Mouse (Mus musculus) MEL (cell line): ENCODE data around the gene Drc7. TPM values are rescaled to one million over a fixed set of nuclear protein-coding genes. Genes with fewer than 3 reads are reported as not detected.

Experiments
- DNase-seq: peaks from one replicate; pipeline ENCODE4 v3.0.0; 2011; ENCODE audit warnings: low read depth, low spot score
- H3K27ac ChIP-seq: 2 replicates; pipeline ENCODE4 v1.5.1; 2012; ENCODE audit warnings: low read depth, mild to moderate bottlenecking, control low read depth, low read length, moderate library complexity; ENCODE audit not compliant: control insufficient read depth
- H3K27me3 ChIP-seq, 2 experiments: fragments of 150-350 bp in 1 of 2; sonication (generic) in 1 of 2; 2 replicates each; pipeline ENCODE4 v1.6.1; 2012; ENCODE audit warnings: low read length in 2 of 2, mild to moderate bottlenecking in 2 of 2, improper control_type of control experiment in 1 of 2, moderate library complexity in 1 of 2; ENCODE audit not compliant: insufficient read depth in 2 of 2, control insufficient read depth in 1 of 2
- H3K36me3 ChIP-seq, 2 experiments: 2 replicates each; pipeline ENCODE4 v1.6.1; 2012 to 2014; ENCODE audit warnings: low read length in 2 of 2, improper control_type of control experiment in 1 of 2, inconsistent platforms in 1 of 2, mild to moderate bottlenecking in 1 of 2; ENCODE audit not compliant: insufficient read depth in 2 of 2, control insufficient read depth in 1 of 2
- H3K4me1 ChIP-seq, 2 experiments: fragments of 150-350 bp in 1 of 2; sonication (generic) in 1 of 2; 2 replicates each; pipeline ENCODE4 v1.6.1; 2012; ENCODE audit warnings: low read length in 2 of 2, improper control_type of control experiment in 1 of 2, mild to moderate bottlenecking in 1 of 2; ENCODE audit not compliant: insufficient read depth in 2 of 2, control insufficient read depth in 1 of 2
- H3K4me3 ChIP-seq, 2 experiments: fragments of 150-350 bp in 1 of 2; sonication (generic) in 1 of 2; 2 replicates each; pipeline ENCODE4 v1.5.1; 2012; ENCODE audit warnings: low read depth in 2 of 2, low read length in 2 of 2, mild to moderate bottlenecking in 2 of 2, moderate library complexity in 2 of 2, control low read depth in 1 of 2, improper control_type of control experiment in 1 of 2; ENCODE audit not compliant: control insufficient read depth in 1 of 2, insufficient read depth in 1 of 2
- H3K79me2 ChIP-seq: 2 replicates; pipeline ENCODE4 v1.6.1; 2012; ENCODE audit warnings: mild to moderate bottlenecking, low read length, moderate library complexity; ENCODE audit not compliant: control insufficient read depth, poor library complexity, insufficient read depth
- H3K9ac ChIP-seq: 2 replicates; pipeline ENCODE4 v1.6.1; 2012; ENCODE audit warnings: low read depth, mild to moderate bottlenecking, control low read depth, low read length, moderate library complexity; ENCODE audit not compliant: control insufficient read depth, poor library complexity, severe bottlenecking
- H3K9me3 ChIP-seq: fragments of 150-350 bp; sonication (generic); replicated peaks from 2 replicates; pipeline ENCODE4 v1.6.1; 2012; ENCODE audit warnings: mild to moderate bottlenecking, low read length, improper control_type of control experiment, moderate library complexity; ENCODE audit not compliant: insufficient read depth
- BHLHE40 ChIP-seq: IDR thresholded peaks from 2 replicates; pipeline ENCODE4 v1.6.1; 2012; ENCODE audit warnings: low read depth, mild to moderate bottlenecking, inconsistent platforms, low read length, improper control_type of control experiment, borderline replicate concordance
- CHD1 ChIP-seq: IDR thresholded peaks from 2 replicates; pipeline ENCODE4 v1.6.1; 2012; ENCODE audit warnings: low read depth, mild to moderate bottlenecking, inconsistent platforms, low read length, improper control_type of control experiment
- E2F4 ChIP-seq: IDR thresholded peaks from 2 replicates; pipeline ENCODE4 v1.6.1; 2011; ENCODE audit warnings: low read depth, low read length, improper control_type of control experiment, borderline replicate concordance
- GABPA ChIP-seq: IDR thresholded peaks from 2 replicates; pipeline ENCODE4 v1.6.1; 2012; ENCODE audit warnings: low read depth, mild to moderate bottlenecking, inconsistent platforms, low read length, improper control_type of control experiment, moderate library complexity
- JUND ChIP-seq: IDR thresholded peaks from 2 replicates; pipeline ENCODE4 v1.6.1; 2011; ENCODE audit warnings: low read depth, mild to moderate bottlenecking, improper control_type of control experiment, low read length
- KAT2A ChIP-seq: conservative IDR thresholded peaks from 2 replicates; pipeline ENCODE4 v1.6.1; 2012; ENCODE audit warnings: low read depth, low read length, improper control_type of control experiment, inconsistent platforms
- MAFK ChIP-seq: IDR thresholded peaks from 2 replicates; pipeline ENCODE4 v1.6.1; 2011; ENCODE audit warnings: low read depth, mild to moderate bottlenecking, low read length, improper control_type of control experiment, borderline replicate concordance
- MAZ ChIP-seq: IDR thresholded peaks from 2 replicates; pipeline ENCODE4 v1.6.1; 2012; ENCODE audit warnings: low read depth, mild to moderate bottlenecking, inconsistent platforms, low read length, improper control_type of control experiment
- MYB ChIP-seq: IDR thresholded peaks from 2 replicates; pipeline ENCODE4 v1.6.1; 2011; ENCODE audit warnings: mild to moderate bottlenecking, low read depth, low read length, improper control_type of control experiment
- MYC ChIP-seq: IDR thresholded peaks from 2 replicates; pipeline ENCODE4 v1.6.1; 2011; ENCODE audit warnings: low read depth, mild to moderate bottlenecking, low read length, improper control_type of control experiment, moderate library complexity
- NELFE ChIP-seq: IDR thresholded peaks from 2 replicates; pipeline ENCODE4 v1.6.1; 2011; ENCODE audit warnings: low read depth, low read length, improper control_type of control experiment
- RAD21 ChIP-seq: IDR thresholded peaks from 2 replicates; pipeline ENCODE4 v1.6.1; 2011; ENCODE audit warnings: mild to moderate bottlenecking, low read depth, low read length, improper control_type of control experiment
- SMC3 ChIP-seq: IDR thresholded peaks from 2 replicates; pipeline ENCODE4 v1.6.1; 2011; ENCODE audit warnings: low read depth, low read length, improper control_type of control experiment
- TAL1 ChIP-seq: IDR thresholded peaks from 2 replicates; pipeline ENCODE4 v1.6.1; 2012; ENCODE audit warnings: mild to moderate bottlenecking, inconsistent platforms, low read length, moderate library complexity, mixed read lengths
- TBP ChIP-seq: IDR thresholded peaks from 2 replicates; pipeline ENCODE4 v1.8.0; 2011; ENCODE audit warnings: low read depth, low read length, improper control_type of control experiment
- UBTF ChIP-seq: IDR thresholded peaks from 2 replicates; pipeline ENCODE4 v1.6.1; 2012; ENCODE audit warnings: low read depth, mild to moderate bottlenecking, inconsistent platforms, low read length, improper control_type of control experiment, moderate library complexity, borderline replicate concordance; ENCODE audit not compliant: insufficient read depth
- USF2 ChIP-seq, 2 experiments: IDR thresholded peaks; 2 replicates each; pipeline ENCODE4 v1.6.1; 2011 to 2012; ENCODE audit warnings: improper control_type of control experiment in 2 of 2, low read length in 2 of 2, borderline replicate concordance in 1 of 2, inconsistent platforms in 1 of 2, low read depth in 1 of 2, mild to moderate bottlenecking in 1 of 2; ENCODE audit not compliant: insufficient read depth in 1 of 2
- ZC3H11A ChIP-seq: IDR thresholded peaks from 2 replicates; pipeline ENCODE4 v1.6.1; 2012; ENCODE audit warnings: low read depth, mild to moderate bottlenecking, inconsistent platforms, low read length, improper control_type of control experiment
- ZKSCAN1 ChIP-seq: IDR thresholded peaks from 2 replicates; pipeline ENCODE4 v1.6.1; 2012; ENCODE audit warnings: low read depth, mild to moderate bottlenecking, inconsistent platforms, low read length, improper control_type of control experiment, moderate library complexity
- ZMIZ1 ChIP-seq: IDR thresholded peaks from 2 replicates; pipeline ENCODE4 v1.6.1; 2012; ENCODE audit warnings: low read depth, mild to moderate bottlenecking, inconsistent platforms, low read length, improper control_type of control experiment, moderate library complexity
- polyA plus RNA-seq, 2 experiments: library from polyadenylated mRNA; stranded (reverse) in 1 of 2; unstranded in 1 of 2; fragments of >175 nt in 1 of 2; fragments of >200 nt in 1 of 2; gene quantifications; 2 replicates each; pipeline versions ENCODE4 v1.2.1 to v1.2.4; 2012; ENCODE audit warnings: low replicate concordance in 2 of 2, low read depth in 1 of 2; ENCODE audit not compliant: insufficient read length in 2 of 2, insufficient read depth in 1 of 2, missing spikeins in 1 of 2
- total RNA-seq: library from RNA; depleted of rRNA; stranded (reverse); fragments of 300-350 nt; gene quantifications from 2 replicates; pipeline ENCODE4 v1.2.3, GENCODE M21; 2012

The Drc7 gene
- total and polyA plus RNA-seq, 3 experiments: 0.04 to 0.07 TPM; not detected in 1

GRCm38 (mm10) chr8:95075504-95075903, 20.6 kb downstream of the Drc7 start:
- peaks cover 0 to 2% of the 10 kb centered on the region in 2 experiments; a peak in 2 of 4 replicates for H3K36me3 ChIP-seq
- no peaks in the 10 kb centered on the region; the same call in 1 of the 2 replicates for H3K79me2 ChIP-seq
- no peak overlapping the region for H3K4me3 ChIP-seq
- no peak for TF ChIP-seq NELFE
- TF ChIP-seq MYC: no peak
- TF ChIP-seq ZKSCAN1: no peak
- TF ChIP-seq KAT2A: no peak
- TF ChIP-seq MYB: no peak
- no peak for TF ChIP-seq RAD21
- no peak for TF ChIP-seq GABPA
- TF ChIP-seq TAL1: no peak
- TF ChIP-seq BHLHE40: no peak
- TF ChIP-seq E2F4: no peak
- no peak for TF ChIP-seq MAFK
- no peak for TF ChIP-seq TBP
- TF ChIP-seq UBTF: no peak
- TF ChIP-seq ZC3H11A: no peak
- TF ChIP-seq SMC3: no peak
- no peak for TF ChIP-seq USF2 (IDR thresholded peaks at IDR 0.05; ENCODE audit: borderline replicate concordance in 1 of 2, insufficient read depth in 1 of 2, low read depth in 1 of 2, low read length in 2 of 2)
- TF ChIP-seq, all 39 proteins: peak for 0
- Histone ChIP-seq H3K9me3 (no peaks in the 10 kb centered on the region), H3K9ac (no peak overlapping the region), H3K4me1 (peaks cover 4 to 7% of the 10 kb centered on the region in 2 experiments), H3K27me3 (peaks cover 0 to 6% of the 10 kb centered on the region in 2 experiments; a peak in 2 of 4 replicates), H3K27ac (no peak overlapping the region)
- DNase-seq: no peak

GRCm38 (mm10) chr8:95076151-95076550, 21.2 kb downstream of the Drc7 start:
- H3K27me3 ChIP-seq: peaks cover 0 to 3% of the 10 kb centered on the region in 2 experiments; a peak in 2 of 4 replicates
- H3K4me3 ChIP-seq: no peak overlapping the region
- H3K9ac ChIP-seq: no peak overlapping the region
- DNase-seq: no peak
- no peak overlapping the region for H3K27ac ChIP-seq
- H3K4me1 ChIP-seq: peaks cover 4 to 7% of the 10 kb centered on the region in 2 experiments
- peaks cover 0 to 2% of the 10 kb centered on the region in 2 experiments; a peak in 2 of 4 replicates for H3K36me3 ChIP-seq
- H3K79me2 ChIP-seq: no peaks in the 10 kb centered on the region; the same call in 1 of the 2 replicates
- H3K9me3 ChIP-seq: no peaks in the 10 kb centered on the region
- TF ChIP-seq RAD21 (no peak), ZC3H11A (no peak), CHD1 (no peak), JUND (no peak), ZMIZ1 (no peak), MAZ (no peak), NELFE (no peak)
